Mouse (Mus musculus): ENCODE measurements around the gene Son.
"Not testable (repeated sequence)": the region's sequence is repeated elsewhere in the genome, so short reads cannot be mapped to it uniquely, and the experiment has no call there.

The Son gene

DNA sequence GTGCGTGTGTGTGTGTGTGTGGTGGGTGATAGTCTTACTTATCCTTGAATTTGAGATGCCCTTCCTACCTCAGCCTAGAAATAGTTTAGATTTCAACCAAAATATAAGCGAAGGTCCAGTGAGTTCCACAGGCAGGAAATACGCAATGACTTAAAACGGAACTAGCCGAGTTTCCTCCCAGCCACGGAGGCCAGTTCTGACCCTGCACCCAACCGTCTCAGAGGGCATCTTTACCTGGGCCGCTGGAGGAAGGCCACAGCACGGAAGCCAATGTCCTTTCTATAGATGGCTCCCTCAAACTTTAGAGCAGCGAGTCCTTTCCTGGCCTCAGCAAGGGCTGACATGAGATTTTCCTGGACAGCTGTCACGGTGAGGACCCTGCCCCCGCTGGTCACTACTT, 13.7 kb upstream of the Son start:
- DNase-seq (ENCODE audit: low read depth in 1 of 2, low spot score in 2 of 2) = no peak

GRCm38 (mm10) chr16:91639161-91639560, 8.1 kb upstream of the Son start:
- no peak for DNase-seq (ENCODE audit: low read depth in 1 of 2, low spot score in 2 of 2)

- DNase-seq (ENCODE audit: low read depth in 1 of 2, low spot score in 2 of 2) = no peak
Observed at GRCm38 (mm10) chr16:91639636-91640035, 7.7 kb upstream of the Son start.

GRCm38 (mm10) chr16:91640171-91640570, 7.1 kb upstream of the Son start:
- DNase-seq (ENCODE audit: low read depth in 1 of 2, low spot score in 2 of 2) = no peak

DNA sequence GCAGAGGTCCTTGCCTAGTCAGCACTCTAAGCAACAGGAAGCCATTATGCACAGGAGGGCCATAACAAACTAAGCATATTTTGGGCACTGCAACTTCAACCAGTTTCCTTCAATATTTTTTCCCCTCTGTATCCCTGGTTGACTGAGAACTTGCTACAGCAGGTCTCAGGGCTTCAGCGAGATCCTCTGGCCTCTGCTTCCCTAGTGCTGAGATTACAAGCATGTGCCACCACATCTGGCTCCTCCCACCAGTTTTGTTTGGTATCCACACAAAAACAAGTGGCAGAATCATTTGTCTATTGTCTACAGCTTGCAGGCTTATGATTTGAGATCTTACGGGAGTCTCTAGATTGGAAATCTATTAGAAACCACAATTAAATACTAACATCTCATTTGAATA, 2.4 kb upstream of the Son start:
- no peak for DNase-seq (ENCODE audit: low read depth in 1 of 2, low spot score in 2 of 2)

DNA sequence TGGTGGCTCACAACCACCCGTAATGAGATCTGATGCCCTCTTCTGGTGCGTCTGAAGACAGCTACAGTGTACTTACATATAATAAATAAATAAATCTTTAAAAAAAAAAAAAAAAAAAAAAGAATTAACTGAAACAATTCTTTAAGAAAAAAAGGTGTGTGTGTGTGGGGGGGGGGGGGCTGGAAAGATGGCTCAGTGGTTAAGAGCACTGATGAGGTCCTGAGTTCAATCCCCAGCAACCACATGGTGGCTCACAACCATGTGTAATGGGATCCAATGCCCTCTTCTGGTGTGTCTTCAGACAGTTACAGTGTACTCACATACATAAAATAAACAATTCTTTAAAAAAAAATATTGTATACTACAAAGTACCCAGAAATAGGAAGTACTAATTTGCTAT, 1.9 kb upstream of the Son start:
- not testable (repeated sequence) for DNase-seq (ENCODE audit: low read depth in 1 of 2, low spot score in 2 of 2)

DNA sequence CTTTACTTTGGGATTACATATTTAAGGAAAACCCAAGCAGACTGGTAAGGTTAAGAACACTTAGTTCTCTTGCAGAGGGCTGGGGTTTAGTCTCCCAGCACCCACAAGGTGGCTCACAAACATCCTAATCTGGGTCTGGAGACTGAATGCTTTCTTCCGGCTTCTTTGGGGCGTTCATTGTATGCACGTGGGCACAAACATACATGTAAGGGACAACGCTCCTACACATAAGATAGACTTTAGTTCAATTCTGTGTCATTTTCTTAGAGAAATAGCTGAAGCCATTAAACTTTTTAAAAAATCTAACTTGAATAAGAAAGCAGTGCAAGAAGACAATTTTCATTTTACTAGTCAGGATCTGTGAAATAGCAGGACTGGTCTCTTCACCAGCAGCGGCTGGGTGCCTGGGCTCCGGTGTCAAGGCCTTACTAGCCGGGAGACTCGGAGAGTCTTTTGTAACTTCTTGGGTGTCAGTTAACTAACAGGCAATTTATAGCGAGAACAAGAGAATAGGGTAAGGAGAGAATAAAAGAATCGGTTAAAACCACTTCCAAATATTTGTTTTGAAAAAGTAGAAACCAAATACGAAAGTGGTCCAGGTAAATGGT, 1.2 kb upstream of the Son start:
- no peak for DNase-seq (ENCODE audit: low read depth in 1 of 2, low spot score in 2 of 2)

DNA sequence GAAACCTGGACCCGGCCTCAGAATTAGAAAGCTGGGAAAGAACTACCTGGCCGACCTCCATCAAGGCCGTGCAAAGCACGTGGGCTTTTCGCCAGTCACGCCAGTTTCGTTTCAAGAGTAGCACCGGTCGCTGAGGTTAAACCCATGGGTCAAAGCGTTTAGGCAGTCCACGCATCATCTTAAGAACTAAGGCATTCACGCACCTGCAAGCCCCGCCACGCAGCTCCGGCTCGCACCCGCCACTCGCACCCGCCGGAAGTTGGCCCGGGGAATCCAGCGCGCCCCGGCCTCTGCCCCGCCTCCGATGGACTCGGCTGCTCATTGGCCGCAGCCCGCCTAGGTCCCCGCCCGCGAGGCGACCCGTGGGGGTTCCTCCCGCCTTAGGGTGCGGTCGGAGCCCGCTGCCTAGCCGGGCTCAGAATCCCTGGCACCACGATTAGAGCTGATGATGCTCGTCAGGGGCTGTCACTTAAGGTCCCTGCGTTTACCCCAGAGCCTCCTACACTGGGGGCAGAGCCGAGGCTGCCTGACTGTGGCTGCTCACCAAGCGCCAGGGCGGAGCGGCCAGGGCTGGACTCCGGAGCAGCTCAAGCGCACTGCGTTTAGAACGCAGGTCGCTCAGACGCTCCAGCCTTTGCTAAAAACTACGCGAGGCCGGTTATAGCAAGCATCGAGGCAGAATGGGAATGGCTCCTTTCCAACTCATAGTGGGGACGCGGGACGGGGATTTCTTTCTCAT, 456 bp upstream of the Son start, which contains the start of gene Gart:
Gene Gart, minus strand, starts transcription at position 272 of the 739 bp plus-strand sequence.
- peak; percentile 82 to 90 for DNase-seq (ENCODE audit: low read depth in 1 of 2, low spot score in 2 of 2)

DNA sequence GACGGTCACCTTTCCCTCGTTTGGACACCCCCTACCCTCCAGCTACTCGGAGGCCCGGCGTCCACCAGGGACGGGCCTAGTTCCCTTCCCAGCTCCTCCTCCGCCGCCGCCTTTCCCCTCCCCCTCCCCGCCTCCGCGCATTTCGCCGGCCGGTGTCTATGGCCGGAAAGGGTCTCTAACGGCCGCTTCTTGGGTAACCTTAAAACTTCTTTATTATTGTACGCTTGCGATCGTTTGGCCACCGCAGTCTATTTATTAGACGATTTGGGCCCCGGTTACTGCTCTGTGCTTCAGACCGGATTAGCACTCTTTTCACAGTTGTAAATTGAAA, 879 bp downstream of the Son start:
- peak in 1 of 2 experiments; percentile 54 for DNase-seq (ENCODE audit: low read depth in 1 of 2, low spot score in 2 of 2)

DNA sequence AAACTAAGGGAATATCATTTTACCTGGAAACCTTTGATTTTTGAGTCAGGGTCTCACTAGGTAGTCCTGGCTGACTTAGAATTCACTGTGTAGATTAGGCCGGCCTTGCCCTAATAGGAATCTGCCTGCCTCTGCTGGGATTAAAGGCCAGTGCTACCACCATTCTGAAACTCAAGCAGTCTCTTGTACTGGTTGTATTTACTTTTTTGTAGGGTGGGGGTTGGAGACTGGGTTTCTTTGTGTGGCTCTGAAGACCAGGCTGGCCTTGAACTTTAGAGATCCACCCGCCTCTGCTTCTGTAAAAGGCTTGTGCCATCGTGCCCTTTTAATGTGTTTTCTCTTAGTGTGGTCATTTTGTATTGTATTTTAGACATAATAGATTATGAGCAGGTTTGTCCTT, 1.9 kb downstream of the Son start:
- no peak for DNase-seq (ENCODE audit: low read depth in 1 of 2, low spot score in 2 of 2)

DNA sequence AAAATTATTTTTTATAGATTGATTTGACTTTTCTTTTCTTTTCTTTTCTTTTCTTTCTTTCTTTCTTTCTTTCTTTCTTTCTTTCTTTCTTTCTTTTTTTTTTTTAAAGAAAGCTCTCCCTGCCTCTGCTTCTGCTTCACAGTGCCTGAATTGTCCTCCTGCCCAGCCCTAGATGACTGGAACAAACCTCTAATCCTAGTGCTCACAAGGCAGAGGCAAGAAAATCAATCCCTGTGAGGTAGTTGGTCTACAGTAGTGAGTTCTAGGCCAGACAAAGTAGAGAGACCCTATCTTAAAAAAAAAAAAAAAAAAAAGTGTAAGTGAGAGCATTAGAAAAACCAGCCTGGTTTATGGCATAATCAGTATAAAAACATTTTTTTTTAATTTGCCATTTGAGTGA, 2.5 kb downstream of the Son start:
- no peak for DNase-seq (ENCODE audit: low read depth in 1 of 2, low spot score in 2 of 2)

GRCm38 (mm10) chr16:91652191-91652590, 4.9 kb downstream of the Son start:
- DNase-seq (ENCODE audit: low read depth in 1 of 2, low spot score in 2 of 2) = no peak

- DNase-seq (ENCODE audit: low read depth in 1 of 2, low spot score in 2 of 2) = no peak
Observed at GRCm38 (mm10) chr16:91655285-91655684, 8.0 kb downstream of the Son start.

DNA sequence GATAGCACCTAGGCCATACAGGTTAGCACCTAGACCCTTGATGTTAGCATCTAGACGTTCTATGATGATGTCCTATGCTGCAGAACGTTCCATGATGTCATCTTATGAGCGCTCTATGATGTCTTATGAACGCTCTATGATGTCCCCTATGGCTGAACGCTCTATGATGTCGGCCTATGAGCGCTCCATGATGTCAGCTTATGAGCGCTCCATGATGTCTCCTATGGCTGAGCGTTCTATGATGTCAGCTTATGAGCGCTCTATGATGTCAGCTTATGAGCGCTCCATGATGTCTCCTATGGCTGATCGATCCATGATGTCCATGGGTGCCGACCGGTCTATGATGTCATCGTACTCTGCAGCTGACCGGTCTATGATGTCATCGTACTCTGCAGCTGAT, 10.0 kb downstream of the Son start:
- no peak for DNase-seq (ENCODE audit: low read depth in 1 of 2, low spot score in 2 of 2)

GRCm38 (mm10) chr16:91658471-91658870, 11.2 kb downstream of the Son start:
- no peak for DNase-seq (ENCODE audit: low read depth in 1 of 2, low spot score in 2 of 2)

DNA sequence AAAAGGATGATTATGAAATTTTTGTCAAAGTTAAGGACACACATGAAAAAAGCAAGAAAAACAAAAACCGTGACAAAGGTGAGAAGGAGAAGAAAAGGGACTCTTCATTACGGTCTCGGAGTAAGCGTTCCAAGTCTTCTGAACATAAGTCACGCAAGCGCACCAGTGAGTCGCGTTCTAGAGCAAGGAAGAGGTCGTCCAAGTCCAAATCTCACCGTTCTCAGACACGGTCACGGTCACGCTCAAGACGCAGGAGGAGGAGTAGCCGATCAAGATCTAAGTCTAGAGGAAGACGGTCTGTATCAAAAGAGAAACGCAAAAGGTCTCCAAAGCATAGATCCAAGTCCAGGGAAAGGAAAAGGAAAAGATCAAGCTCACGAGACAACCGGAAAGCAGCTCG, 12.5 kb downstream of the Son start:
- DNase-seq (ENCODE audit: low read depth in 1 of 2, low spot score in 2 of 2) = no peak

DNA sequence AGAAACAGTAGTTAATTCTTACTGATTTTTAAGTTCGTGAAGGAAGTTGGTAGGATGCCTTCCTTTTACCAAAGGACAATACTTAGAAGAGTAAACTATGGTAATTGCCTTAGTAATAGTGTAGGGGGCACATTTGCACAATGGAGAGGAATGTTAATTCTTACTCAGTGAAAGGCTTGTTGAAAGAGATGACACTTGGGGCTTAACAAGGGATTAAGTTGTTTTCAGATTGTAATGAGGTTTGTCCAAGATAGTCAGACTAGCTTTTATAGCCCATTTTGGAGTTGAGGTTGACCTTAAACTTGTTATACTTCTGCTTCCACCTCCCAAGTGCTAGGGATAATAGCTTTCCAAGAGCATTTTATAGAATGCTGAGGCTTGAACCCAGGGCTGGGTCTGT, 14.1 kb downstream of the Son start:
- DNase-seq (ENCODE audit: low read depth in 1 of 2, low spot score in 2 of 2) = no peak

- no peak for DNase-seq (ENCODE audit: low read depth in 1 of 2, low spot score in 2 of 2)
Observed at GRCm38 (mm10) chr16:91662336-91662735, 15.0 kb downstream of the Son start.

- no peak for DNase-seq (ENCODE audit: low read depth in 1 of 2, low spot score in 2 of 2)
Observed at GRCm38 (mm10) chr16:91663795-91664194, 16.5 kb downstream of the Son start.

DNA sequence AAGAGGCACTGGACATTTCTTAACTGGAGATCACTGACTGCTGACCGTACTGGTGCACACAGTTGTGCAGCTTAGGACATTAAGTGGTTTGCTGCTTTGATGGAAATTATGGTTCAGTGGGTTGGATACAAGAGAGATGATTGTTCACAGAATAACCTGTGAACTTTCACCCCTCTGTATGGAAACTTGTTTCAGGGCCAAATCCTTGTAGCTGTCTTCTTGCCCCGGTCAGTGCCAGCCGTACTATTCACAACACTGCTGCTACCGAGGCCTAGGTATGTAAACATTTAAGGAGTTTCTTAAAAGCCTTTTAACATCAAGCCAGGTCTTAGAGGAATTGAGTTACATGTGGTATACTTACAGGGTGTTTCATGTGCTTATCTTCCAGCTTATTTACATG, 27.2 kb downstream of the Son start:
- no peak for DNase-seq (ENCODE audit: low read depth in 1 of 2, low spot score in 2 of 2)

GRCm38 (mm10) chr16:91678147-91678911, 31.0 kb downstream of the Son start:
- no peak for DNase-seq (ENCODE audit: low read depth in 1 of 2, low spot score in 2 of 2)

- DNase-seq (ENCODE audit: low read depth in 1 of 2, low spot score in 2 of 2) = no peak
Observed at GRCm38 (mm10) chr16:91680656-91681055, 33.4 kb downstream of the Son start.

All from monocyte, adult 2 months (primary cell).